Mouse (Mus musculus): ENCODE data around the gene Ldoc1.

Ldoc1 gene

GRCm38 (mm10) chrX:61709302-61710033, at the start of gene Ldoc1:
Gene Ldoc1, plus strand, starts transcription at chrX:61709497.
- DNase-seq (ENCODE audit: low spot score in 2 of 2): no peak

GRCm38 (mm10) chrX:61710131-61710530, 834 bp downstream of the Ldoc1 start:
- no peak for DNase-seq (ENCODE audit: low spot score in 2 of 2)

GRCm38 (mm10) chrX:61722281-61723028, 13.2 kb downstream of the Ldoc1 start:
- DNase-seq (ENCODE audit: low spot score in 2 of 2): no peak

DNA sequence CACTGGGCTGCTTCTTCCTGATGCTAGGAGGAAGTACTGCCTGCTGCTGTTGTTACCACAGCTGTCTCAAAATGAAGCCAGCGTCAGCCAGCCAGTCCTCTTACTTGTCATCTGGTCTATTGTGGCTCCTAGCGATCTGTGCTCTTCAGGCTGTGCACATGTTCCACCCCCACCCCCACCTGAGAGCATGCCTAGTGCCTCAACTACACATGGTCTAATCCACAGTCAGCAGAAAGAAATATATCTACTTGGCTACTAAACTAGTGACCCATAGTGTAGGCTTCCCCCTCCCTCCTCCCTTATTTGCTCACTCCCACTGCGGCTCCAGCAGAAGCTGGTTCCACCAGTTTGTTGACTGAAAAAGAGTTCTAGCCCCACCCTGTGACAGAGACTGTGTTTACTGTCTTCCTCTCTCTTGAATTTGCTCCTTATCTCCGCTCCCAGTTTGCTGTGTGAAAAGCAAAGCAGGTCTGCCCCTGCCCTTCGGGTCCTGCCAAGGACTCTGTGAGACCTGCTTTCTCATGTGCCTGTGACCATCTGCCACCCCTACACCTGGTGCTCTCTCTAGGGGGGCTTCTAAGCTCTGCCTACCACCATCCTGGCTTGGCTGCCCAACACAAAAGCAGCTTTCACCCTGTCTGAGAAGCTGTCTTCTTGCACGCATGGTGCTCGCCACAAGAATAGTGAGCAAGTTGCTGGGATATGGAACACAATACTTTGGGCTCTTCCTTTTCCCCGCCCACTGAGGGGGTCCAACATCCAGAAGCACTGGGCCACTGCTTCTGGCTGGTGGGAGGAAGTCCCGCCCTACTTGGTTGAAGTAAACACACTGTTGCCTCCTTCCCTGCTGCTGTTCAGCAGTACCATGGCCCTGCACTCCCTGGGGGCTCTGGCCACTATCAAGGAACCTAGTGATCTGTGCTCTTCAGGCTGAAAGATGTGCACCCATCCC, 14.0 kb downstream of the Ldoc1 start:
- no peak for DNase-seq (ENCODE audit: low spot score in 2 of 2)

DNA sequence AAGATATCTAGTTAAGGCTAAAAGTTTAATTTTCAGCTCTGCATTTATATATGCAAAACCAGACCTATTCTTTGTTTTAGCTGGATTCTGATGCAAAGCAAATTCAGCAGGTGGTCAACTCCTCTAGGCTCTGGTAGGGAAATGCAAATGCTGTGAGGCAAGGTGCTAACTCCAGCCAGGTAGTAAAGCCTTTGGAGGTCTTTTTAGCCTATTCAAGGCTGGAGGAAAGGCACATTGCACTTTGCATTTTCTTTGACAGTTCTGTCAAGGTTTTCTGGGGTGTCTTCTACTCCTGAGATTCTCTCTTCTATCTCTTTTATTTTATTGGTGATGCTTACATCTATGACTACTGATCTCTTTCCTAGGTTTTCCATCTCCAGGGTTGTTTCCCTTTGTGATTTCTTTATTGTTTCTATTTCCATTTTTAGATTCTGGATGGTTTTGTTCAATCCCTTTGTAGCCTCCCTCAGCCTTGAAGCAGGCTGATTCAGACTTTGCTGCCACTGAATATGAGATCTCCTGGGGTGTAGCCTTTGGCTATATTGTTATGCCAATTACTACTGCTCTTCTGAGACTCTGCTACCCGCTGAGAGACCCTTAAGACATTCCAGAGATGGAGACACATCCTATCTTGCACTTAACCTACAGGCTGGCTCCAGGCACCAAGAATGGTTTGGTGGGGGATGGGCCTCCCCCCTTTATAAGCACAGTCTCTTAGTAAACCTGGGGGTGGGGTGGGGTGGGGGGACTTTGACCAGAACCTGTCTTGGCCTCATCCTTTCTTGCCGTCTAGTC, 18.4 kb downstream of the Ldoc1 start:
- DNase-seq (ENCODE audit: low spot score in 2 of 2): no peak

Data from urinary bladder, postnatal 36 days (tissue).